Mouse (Mus musculus) thymus, adult 2 months (tissue): Measurements from ENCODE around the gene Gstm3.

Experiments used
- CTCF ChIP-seq: fragments of 200-500 bp; IDR thresholded peaks from 2 replicates; pipeline ENCODE4 v1.5.1; 2012; ENCODE audit warnings: mild to moderate bottlenecking, control low read depth, low read length, moderate library complexity, borderline replicate concordance; ENCODE audit not compliant: control insufficient read depth, poor library complexity, insufficient read depth; ENCODE audit errors: extremely low read depth
- POLR2A ChIP-seq: fragments of 200-500 bp; IDR thresholded peaks from 2 replicates; pipeline ENCODE4 v1.6.1; 2012; ENCODE audit warnings: mild to moderate bottlenecking, low read length, control low read depth, moderate library complexity; ENCODE audit not compliant: control insufficient read depth, poor library complexity, insufficient read depth; ENCODE audit errors: extremely low read depth

- TF ChIP-seq POLR2A (no peak), CTCF (no peak)
Measured at GRCm38 (mm10) chr3:108010286-108010685, 41.2 kb upstream of the Gstm3 start.
